Mouse (Mus musculus) E14TG2a.4 (cell line): ENCODE measurements around the gene Pdgfb.
A peak's percentile ranks its signal among the peaks of the same experiment; 100 is the strongest.

Source experiments
- H3K27me3 ChIP-seq: 2 replicates; pipeline ENCODE4 v1.6.1; 2014; ENCODE audit warnings: low read length, control low read depth; ENCODE audit not compliant: insufficient read depth
- H3K36me3 ChIP-seq: 2 replicates; pipeline ENCODE4 v1.6.1; 2014; ENCODE audit warnings: low read length, control low read depth; ENCODE audit not compliant: insufficient read depth
- H3K4me1 ChIP-seq: replicated peaks from 2 replicates; pipeline ENCODE4 v1.6.1; 2014; ENCODE audit warnings: low read depth, low read length, control low read depth
- H3K4me3 ChIP-seq: replicated peaks from 2 replicates; pipeline ENCODE4 v1.5.1; 2014; ENCODE audit warnings: mild to moderate bottlenecking, low read length
- H3K9me3 ChIP-seq: 2 replicates; pipeline ENCODE4 v1.6.1; 2014; ENCODE audit warnings: low read length, control low read depth
- CTCF ChIP-seq: conservative IDR thresholded peaks from 2 replicates; pipeline ENCODE4 v1.5.1; 2014; ENCODE audit warnings: low read length
- NANOG ChIP-seq: IDR thresholded peaks from 2 replicates; pipeline ENCODE4 v1.6.1; 2014; ENCODE audit warnings: borderline replicate concordance, low read length, mixed read lengths
- POU5F1 ChIP-seq: IDR thresholded peaks from 2 replicates; pipeline ENCODE4 v1.6.1; 2014; ENCODE audit warnings: low read length, borderline replicate concordance

Gene Pdgfb

DNA sequence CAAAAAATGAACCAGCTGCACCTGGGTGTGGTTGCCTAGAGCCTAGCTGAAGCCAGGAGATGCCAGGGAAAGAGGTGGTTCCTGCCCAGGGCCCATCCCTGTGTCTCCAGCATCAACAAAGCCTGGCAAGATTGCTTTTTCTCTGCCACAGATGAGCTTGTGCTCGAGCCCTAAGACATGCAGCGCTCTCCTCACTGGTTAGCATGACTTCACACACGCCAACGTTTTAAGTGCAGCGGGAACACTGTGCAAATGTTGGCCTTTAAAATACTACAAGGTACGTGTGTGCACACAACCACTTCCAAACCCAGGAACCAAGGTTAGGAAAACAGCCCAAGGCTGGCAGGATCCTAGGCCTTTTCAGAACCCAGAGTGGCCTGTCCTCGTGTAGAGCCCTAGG, 4.4 kb upstream of the Pdgfb start:
- Histone ChIP-seq H3K36me3 (no peaks in the 10 kb centered on the region), H3K9me3 (no peaks in the 10 kb centered on the region), H3K27me3 (peaks cover 59% of the 10 kb centered on the region), H3K4me1 (peaks cover 40% of the 10 kb centered on the region), H3K4me3 (no peak overlapping the region)
- TF ChIP-seq POU5F1 (no peak), CTCF (no peak)

- peak; percentile 66 for TF ChIP-seq CTCF
- no peak for TF ChIP-seq POU5F1
- H3K27me3 ChIP-seq, result peaks cover 56% of the 10 kb centered on the region
- H3K36me3 ChIP-seq, result no peaks in the 10 kb centered on the region
- peaks cover 49% of the 10 kb centered on the region for H3K4me1 ChIP-seq
- no peaks in the 10 kb centered on the region for H3K9me3 ChIP-seq
- no peak overlapping the region for H3K4me3 ChIP-seq
Observed at GRCm38 (mm10) chr15:80016563-80017301, 2.0 kb upstream of the Pdgfb start.

GRCm38 (mm10) chr15:80015211-80015952, 605 bp upstream of the Pdgfb start:
- H3K4me3 ChIP-seq, result peak overlapping the region; percentile 84
- H3K9me3 ChIP-seq, result no peaks in the 10 kb centered on the region
- H3K4me1 ChIP-seq, result peaks cover 55% of the 10 kb centered on the region

GRCm38 (mm10) chr15:80014031-80014320, 801 bp downstream of the Pdgfb start:
- Histone ChIP-seq H3K9me3 (no peaks in the 10 kb centered on the region), H3K36me3 (no peaks in the 10 kb centered on the region), H3K4me3 (peak overlapping the region; percentile 84), H3K27me3 (peaks cover 33% of the 10 kb centered on the region), H3K4me1 (peaks cover 58% of the 10 kb centered on the region)
- TF ChIP-seq NANOG (no peak), POU5F1 (no peak), CTCF (no peak)

More at GRCm38 (mm10) chr15:80015211-80015952, 605 bp upstream of the Pdgfb start:
- Histone ChIP-seq H3K36me3 (no peaks in the 10 kb centered on the region), H3K27me3 (peaks cover 46% of the 10 kb centered on the region)
- TF ChIP-seq CTCF (no peak), NANOG (no peak), POU5F1 (no peak)

DNA sequence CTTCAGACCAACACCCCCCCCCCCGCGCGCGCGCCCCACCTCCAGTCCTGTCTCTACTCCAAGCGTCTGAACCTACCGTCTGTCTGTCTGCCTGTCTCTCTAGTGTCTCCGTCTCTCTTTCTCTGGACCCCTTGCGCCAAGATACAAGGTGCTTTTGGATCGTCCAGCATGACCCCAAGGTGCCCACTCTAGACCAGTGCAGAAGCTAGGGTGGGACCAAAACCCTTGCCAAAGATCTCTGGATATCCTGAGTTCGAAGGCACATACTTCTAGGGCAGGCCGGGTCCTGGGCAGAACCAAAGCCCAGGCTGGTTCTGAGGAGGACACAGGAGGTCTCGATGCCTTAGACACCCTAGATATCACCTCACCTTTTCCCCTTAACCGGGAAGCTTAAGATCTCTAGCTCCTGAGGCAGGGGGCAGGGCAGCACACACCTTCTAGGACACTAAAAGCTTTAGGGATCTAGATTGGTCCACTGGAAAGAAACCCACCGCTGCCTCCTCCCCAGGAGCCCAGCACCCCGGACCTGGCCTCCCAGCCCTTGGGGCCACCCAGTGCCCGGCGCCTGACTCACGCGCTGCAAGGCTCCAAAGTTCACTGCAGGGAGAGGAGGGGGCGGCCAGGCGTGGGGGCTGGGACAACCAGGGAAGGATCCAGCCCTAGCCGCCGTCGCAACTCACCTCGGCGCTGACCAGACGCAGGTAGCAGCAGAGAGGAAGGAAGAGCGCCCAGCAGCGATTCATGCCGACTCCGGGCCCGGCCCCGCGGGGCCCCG, 1.3 kb downstream of the Pdgfb start:
- Histone ChIP-seq H3K36me3 (no peaks in the 10 kb centered on the region), H3K27me3 (peaks cover 33% of the 10 kb centered on the region), H3K4me1 (peaks cover 62% of the 10 kb centered on the region), H3K9me3 (no peaks in the 10 kb centered on the region), H3K4me3 (peak overlapping the region; percentile 84)
- TF ChIP-seq CTCF (no peak), NANOG (no peak), POU5F1 (no peak)

GRCm38 (mm10) chr15:80012527-80013201, 2.1 kb downstream of the Pdgfb start:
- TF ChIP-seq POU5F1 (no peak), NANOG (no peak), CTCF (no peak)
- Histone ChIP-seq H3K9me3 (no peaks in the 10 kb centered on the region), H3K4me3 (peak overlapping the region; percentile 84), H3K36me3 (no peaks in the 10 kb centered on the region), H3K4me1 (peaks cover 60% of the 10 kb centered on the region), H3K27me3 (peaks cover 35% of the 10 kb centered on the region)

DNA sequence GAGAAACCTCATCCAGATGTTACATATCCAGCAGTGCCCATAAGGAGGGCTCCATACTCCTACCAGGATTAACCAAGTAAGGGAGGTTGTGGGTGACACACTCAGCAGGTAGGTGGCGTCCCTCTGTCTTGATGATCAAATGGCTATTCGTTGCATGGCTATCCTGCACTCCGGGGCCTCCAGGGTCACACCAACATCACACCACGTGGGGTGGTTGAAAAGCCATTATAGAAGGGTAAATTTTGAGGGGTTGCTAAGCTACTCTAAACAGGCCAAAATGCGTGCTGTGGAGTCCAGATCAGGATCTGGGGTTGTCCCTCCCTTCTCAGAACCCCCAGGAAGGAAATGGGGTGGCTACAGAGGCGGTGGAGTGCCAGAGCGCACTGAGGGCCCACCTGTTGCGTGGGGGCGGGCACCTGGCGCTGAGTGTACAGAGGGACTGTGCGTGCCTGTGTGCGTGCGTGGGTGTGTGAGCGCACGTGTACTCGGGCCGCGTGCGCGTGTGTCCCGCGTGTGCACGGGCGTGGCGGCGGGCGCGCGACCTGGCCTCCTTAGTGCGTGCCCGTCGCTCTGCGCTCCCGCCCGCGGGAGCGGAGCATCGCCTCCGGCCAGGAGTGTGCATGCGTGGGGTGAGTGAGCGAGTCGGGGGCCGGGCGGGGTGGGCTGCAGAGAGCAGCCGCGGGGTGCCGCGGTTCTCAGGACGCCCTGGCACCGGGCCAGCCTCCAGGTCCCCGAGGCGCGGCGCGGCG, 2.8 kb downstream of the Pdgfb start:
- Histone ChIP-seq H3K27me3 (peaks cover 35% of the 10 kb centered on the region), H3K9me3 (no peaks in the 10 kb centered on the region), H3K36me3 (no peaks in the 10 kb centered on the region), H3K4me3 (peak overlapping the region; percentile 84), H3K4me1 (peaks cover 60% of the 10 kb centered on the region)
- TF ChIP-seq CTCF (no peak), POU5F1 (no peak), NANOG (no peak)

DNA sequence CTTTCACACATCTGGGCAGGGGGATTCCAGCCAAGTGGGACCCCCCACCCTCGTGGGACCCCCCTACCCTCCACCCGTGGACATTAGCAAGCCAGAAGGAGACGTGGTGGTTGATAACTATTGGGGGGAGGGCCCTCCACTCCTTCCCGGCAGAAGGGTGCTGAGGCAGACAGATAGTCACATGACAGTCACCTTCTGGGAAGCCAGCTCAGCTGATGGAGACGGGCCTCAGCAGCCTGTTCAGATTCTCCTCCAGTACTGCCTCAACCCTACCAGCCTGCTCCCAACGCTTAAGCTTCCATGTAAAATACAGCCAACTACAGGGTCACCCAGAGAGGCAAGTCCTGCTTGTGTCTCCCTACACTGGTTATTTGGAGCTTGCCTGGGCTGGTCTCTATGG, 3.6 kb downstream of the Pdgfb start:
- no peaks in the 10 kb centered on the region for H3K36me3 ChIP-seq
- H3K27me3 ChIP-seq, result peaks cover 34% of the 10 kb centered on the region
- peaks cover 62% of the 10 kb centered on the region for H3K4me1 ChIP-seq
- no peak for TF ChIP-seq POU5F1
- TF ChIP-seq NANOG, result no peak
- no peak for TF ChIP-seq CTCF
- H3K4me3 ChIP-seq, result peak overlapping the region; percentile 84
- no peaks in the 10 kb centered on the region for H3K9me3 ChIP-seq
